Mouse (Mus musculus): Measurements from ENCODE around the gene Rhoc.
"Not testable (repeated sequence)": the region's sequence is repeated elsewhere in the genome, so short reads cannot be mapped to it uniquely, and the experiment has no call there.

Gene Rhoc

GRCm38 (mm10) chr3:104788075-104788474, at the start of gene Rhoc:
Gene Rhoc (plus strand): TSS chr3:104788375.
- no peak for DNase-seq (ENCODE audit: low read depth, low spot score)

GRCm38 (mm10) chr3:104741954-104742353, 46.2 kb upstream of the Rhoc start:
- DNase-seq (ENCODE audit: low read depth, low spot score): no peak

DNA sequence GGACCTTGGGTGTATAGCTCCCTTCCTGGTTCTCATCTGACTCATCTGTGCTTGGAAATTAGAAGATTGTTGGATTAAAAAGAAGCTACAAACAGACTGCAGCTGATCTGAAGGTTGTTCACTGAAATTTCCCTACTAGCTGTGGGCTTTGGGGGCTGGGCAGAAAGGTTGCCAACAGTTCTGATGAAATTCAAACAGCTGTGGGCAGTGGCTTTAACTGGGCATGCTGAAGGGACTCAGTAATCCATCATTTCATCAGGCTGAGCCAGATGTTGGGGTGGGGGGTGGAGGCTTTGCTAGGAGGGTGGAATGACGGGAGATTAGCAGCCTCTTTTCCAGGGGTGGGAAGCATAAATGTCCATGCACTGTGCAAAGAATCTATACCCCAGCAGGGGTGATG, 45.0 kb upstream of the Rhoc start:
- peak; percentile 39 for DNase-seq (ENCODE audit: low read depth, low spot score)

GRCm38 (mm10) chr3:104743864-104744263, 44.3 kb upstream of the Rhoc start:
- DNase-seq (ENCODE audit: low read depth, low spot score): no peak

- not testable (repeated sequence) for DNase-seq (ENCODE audit: low read depth, low spot score)
Observed at GRCm38 (mm10) chr3:104752845-104753244, 35.3 kb upstream of the Rhoc start.

DNA sequence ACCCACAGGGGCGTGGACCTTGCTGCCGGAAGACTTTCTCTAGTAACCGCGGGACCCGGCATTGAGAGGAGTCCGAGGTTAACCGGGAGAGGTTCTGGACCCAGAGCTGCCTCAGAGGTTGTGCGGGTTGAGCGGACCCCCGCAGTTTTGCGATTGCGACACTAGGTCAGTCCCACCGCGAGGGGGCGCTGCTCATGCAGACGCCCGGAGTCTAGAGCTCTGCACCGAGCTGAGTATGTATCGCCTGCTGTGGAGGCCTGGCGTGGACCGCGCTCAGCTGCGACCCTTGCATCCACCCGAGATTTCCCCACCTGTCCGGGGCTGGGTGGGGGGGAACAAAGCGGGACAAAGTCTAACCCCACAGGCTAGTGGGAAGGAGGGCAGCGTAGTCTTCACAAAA, 29.8 kb upstream of the Rhoc start:
- DNase-seq (ENCODE audit: low read depth, low spot score): no peak

DNA sequence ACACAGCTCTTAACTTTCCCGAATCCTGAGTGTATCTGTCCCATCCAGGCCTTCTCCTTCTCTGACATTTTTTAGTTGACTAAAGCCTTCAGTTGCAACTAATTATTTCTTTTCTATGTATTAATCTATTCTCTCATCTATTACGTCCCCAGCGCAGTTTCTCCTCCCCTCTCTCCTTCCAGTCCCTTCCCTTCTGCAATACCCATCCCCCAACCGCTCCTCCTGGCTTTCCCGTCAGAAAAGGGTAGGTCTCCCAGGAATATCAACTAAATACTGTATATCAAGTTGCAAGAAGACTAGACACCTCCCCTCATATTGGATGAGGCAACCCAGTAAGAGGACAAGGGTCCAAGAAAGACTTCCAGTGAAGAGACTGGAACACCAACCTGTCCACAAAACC, 29.3 kb upstream of the Rhoc start:
- no peak for DNase-seq (ENCODE audit: low read depth, low spot score)

- not testable (repeated sequence) for DNase-seq (ENCODE audit: low read depth, low spot score)
Observed at GRCm38 (mm10) chr3:104762103-104762863, 25.9 kb upstream of the Rhoc start.

DNA sequence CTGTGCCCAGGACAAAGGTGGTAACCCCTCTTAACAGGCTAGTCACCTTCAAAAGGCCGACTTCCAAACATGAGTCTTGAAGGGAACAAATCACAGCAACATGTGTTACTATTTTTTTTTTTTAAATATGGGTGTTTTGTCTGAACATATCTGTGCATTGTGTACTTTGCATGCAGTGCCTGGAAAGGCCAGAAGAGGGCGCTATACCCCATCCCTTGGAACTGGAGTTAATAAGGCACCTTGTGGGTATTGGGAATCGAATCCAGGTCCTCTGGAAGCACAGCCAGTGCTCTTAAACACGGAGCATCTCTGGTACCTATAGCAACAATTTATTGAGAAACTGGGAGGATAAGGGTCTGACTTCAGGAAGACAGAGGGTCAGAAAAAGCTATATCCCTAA, 23.2 kb upstream of the Rhoc start:
- DNase-seq (ENCODE audit: low read depth, low spot score): no peak

GRCm38 (mm10) chr3:104767141-104767540, 21.0 kb upstream of the Rhoc start:
- no peak for DNase-seq (ENCODE audit: low read depth, low spot score)

DNA sequence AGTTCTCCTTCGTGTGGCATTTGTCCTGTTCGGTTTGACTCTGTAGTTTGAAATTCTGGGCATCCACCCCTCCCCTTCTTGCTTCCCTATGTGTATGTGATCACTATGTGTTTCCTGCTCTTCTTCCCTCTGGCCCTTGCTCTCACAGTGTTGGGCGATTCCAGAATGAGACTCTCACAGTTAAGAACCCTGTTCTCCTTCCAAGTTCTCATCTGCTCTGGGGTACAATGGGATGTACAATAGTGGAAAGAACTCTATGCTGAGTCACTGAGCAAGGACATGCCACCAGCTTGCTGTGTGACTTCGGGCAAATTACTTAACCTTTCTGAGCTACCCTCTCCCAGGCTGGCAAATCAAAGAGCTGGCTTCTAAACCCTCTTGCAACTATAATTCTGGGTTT, 20.5 kb upstream of the Rhoc start:
- DNase-seq (ENCODE audit: low read depth, low spot score): no peak

GRCm38 (mm10) chr3:104769135-104769534, 19.0 kb upstream of the Rhoc start:
- no peak for DNase-seq (ENCODE audit: low read depth, low spot score)

DNA sequence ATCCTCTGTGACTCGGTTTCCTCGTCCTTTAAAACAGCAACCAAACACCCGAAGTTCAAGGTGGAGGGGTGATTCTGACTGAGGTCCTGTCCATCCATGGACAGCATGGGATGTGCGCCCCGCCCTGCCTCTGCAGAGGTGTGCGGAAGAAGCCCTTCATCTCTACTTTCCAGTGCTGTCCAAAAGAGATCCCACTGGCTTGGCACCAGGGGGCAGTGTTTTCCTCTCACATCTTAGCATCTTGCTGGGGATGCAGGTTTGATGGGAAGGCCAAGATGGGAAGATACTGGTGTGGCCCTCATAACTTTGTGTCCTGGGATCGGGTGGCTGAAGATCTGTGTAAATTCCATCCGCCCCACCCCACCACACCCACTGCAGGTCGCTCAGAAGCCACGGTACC, 18.1 kb upstream of the Rhoc start:
- DNase-seq (ENCODE audit: low read depth, low spot score): no peak

- no peak for DNase-seq (ENCODE audit: low read depth, low spot score)
Observed at GRCm38 (mm10) chr3:104770918-104771317, 17.3 kb upstream of the Rhoc start.

- DNase-seq (ENCODE audit: low read depth, low spot score): no peak
Observed at GRCm38 (mm10) chr3:104771460-104771859, 16.7 kb upstream of the Rhoc start.

DNA sequence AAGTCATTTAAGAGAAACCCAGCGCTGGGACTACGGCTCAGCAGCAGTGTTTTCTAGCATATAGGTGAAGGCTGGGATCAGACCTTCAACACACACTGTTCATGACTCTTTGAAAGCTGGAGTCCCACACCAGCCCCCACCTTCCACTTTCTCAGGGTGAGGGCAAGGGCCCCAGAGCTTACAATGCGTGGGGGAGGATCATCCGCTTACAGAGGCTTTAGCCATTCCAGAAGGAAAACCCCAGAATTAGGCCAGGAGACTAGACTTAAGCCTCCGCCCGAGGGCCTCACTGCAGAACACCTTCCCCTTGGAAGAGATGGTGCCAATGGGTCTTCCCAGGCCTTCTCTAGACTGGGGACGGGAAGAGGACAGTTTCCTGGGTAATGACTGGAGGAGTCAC, 14.9 kb upstream of the Rhoc start:
- DNase-seq (ENCODE audit: low read depth, low spot score): peak; percentile 68

DNA sequence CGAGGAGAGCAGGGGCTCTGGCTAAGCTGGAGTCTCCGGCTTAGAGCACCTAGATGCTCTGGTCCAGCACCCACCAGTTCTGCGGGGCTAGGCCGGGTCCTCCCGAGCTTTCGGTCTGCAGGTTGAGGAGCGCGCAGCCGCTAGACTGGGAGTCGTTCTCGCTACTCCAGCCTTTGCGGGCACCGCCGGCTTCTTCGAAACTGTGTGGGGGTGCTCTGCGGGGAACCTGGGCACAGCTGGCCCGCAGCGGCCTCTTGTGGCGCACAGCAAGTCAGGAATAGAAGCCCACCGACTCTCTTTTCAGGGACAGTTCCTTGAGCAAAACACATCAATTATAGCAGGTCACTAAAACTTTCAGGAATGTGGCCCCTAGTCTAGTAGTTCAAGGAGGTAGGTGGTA, 10.8 kb upstream of the Rhoc start:
- DNase-seq (ENCODE audit: low read depth, low spot score): no peak

DNA sequence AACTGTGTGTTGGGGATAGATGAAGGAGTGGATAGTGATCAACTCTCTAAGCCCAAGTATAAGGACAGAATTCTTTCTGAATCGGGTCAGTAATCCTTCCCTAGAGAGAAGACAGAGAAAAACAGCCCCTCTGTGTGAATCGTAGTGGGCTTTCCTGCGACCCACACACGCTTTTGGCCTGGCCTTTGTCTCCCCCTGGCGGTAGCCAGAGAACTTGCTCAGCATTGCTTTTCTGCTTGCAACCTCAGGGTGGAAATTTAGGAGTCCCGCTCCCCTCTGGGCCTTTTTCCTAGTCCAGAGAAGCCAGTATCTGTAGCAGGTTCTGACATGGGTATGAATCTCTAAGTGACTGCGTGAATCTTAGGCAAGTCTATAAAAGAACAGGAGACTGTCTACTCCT, 8.2 kb upstream of the Rhoc start:
- DNase-seq (ENCODE audit: low read depth, low spot score): no peak

DNA sequence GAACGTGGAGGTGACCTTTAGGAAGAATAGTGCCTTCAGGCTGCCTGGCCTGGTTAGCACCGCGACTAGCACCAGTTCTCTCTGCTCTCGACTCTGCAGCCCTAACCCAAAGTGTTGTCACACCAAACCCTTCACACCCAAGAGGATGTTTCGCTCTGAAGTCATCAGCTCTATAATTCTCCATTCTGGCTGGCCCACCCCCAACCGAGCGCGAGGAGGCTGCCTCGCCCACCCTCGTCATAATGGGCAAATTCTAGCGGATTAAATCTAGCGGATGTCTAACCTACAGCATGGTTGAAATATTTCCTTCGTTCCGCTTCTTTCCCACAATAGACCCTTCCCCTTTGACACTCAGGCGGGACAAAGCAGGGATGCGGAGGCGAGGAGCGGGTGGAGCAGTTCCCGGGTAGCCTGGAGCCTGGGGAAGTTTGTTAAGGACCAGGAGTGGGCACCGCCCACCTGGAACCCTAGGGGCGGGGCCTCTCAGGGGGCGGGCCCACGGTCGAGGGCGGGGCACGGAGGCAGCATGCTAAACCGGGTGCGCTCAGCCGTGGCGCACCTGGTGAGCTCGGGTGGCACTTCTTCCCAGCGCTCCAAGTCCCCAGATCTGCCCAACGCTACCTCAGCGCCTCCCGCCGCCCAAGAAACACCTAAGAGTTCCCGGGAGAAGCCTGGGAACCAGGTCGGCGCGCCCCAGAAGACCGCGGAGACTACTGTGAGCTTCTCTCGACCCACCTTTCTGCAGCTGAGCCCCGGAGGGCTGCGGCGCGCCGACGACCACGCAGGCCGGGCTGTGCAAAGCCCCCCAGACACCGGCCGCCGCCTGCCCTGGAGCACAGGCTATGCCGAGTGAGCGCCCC, 7.4 kb upstream of the Rhoc start, which contains the start of gene Ppm1j:
Gene Ppm1j (plus strand): TSS at position 496 of the 860 bp plus-strand sequence.
- DNase-seq (ENCODE audit: low read depth, low spot score): no peak

- no peak for DNase-seq (ENCODE audit: low read depth, low spot score)
Observed at GRCm38 (mm10) chr3:104781471-104781903, 6.7 kb upstream of the Rhoc start, which contains the start of gene Fam19a3. Gene Fam19a3 (minus strand): TSS chr3:104781840.

GRCm38 (mm10) chr3:104782061-104782681, 6.0 kb upstream of the Rhoc start:
- DNase-seq (ENCODE audit: low read depth, low spot score): no peak

DNA sequence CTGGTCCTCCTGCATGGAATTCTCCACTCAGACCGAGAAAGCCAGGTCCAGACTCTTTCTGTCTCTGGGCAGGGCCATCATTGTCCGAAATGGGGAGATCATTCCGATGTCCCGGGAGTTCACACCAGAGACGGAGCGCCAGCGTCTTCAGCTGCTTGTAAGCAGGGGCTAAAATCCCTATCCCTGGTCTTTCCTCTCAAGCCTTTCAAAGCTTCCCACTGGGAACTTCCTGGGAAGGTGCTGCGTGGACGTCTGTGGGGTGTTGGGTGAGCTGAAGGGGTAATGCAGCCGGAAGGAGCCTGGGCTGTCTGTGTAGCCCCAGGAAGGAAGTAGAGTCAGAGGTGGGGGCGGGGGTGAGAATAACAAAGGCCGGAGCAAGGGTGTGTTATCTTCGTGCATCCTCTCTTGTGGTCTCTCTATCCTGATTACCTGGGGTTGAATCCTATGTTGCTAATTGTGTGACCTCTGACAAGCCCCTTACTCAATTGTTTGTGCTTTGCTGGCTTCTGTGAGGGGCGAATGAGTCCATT, 4.1 kb upstream of the Rhoc start:
- DNase-seq (ENCODE audit: low read depth, low spot score): no peak

Data from retina, adult 2 months (tissue).